9 mouse cellular contexts compared by ENCODE assay signal in the genomic region with DNA sequence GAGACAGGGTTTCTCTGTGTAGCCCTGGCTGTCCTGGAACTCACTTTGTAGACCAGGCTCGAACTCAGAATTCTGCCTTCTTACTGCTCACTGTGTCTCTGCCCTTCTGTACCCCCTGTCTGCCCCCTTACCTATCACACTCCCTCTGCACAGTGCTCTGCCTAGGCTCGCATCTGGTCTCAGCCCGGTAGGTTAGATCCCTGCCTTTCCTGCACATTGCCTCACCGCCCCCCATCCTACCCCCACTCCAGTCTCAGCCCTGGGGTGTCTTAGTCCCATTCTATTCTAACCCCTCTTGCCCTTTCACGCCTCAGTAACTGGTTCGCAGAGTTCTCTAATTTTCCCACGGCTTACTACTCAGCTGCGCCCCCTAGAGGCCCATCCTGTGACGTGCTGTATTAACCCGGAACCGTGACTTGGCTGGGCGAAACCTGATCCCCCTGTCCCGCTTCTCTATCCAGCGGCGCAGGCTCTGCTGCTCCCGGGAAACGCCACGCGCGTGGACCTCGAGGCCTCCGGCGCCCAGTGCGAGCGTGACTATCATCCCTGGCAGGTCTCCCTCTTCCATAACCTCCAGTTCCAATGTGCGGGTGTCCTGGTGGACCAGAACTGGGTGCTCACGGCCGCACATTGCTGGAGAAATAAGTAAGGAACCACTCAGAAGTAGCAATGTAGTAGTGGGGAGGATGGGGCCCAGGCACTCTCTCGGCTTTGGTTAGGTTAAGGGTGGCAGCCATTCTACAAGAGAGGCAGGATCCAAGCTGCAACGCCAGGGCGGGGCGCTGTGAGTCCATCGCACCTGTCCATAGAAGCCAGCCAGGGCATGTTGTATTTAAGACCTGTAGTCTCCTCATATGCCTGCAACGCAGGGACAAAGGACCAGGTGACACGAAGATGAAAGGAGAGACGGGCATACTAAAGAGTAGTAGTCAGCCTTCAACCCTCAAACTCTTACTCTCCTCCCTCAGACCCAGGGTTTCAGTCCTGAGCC. TPM values are rescaled to one million over a fixed set of nuclear protein-coding genes. Genes with fewer than 3 reads are reported as not detected.
DNase-seq lines count a peak whose midpoint lies in the region; ATAC-seq and TF ChIP-seq lines count a peak whose summit lies in the region.
"Had no signal": no experiment of that assay in that cellular context is flagged by ENCODE, and none has a peak within 500 bp of the region (broad histone marks: within the 10 kb centered on the region; RNA-seq: fewer than 3 reads in every experiment).

No protein-coding gene starts in this region.

- no peaks in the 10 kb centered on the region for H3K4me1 ChIP-seq in hindbrain, embryonic 14.5 days (replicated peaks; ENCODE audit: control insufficient read depth, insufficient read depth, low read length)
- peaks cover 21% of the 10 kb centered on the region for H3K4me1 ChIP-seq in megakaryocyte, embryonic 14.5 days

- H3K27ac ChIP-seq in hindbrain, embryonic 14.5 days = no peak overlapping the region
- H3K27ac ChIP-seq in left cerebral cortex, adult 2 months = no peak overlapping the region
- H3K27ac ChIP-seq: macrophage had no signal

- intact Hi-C loops in left cerebral cortex, adult 2 months (cut with DNase I) = loop anchor here (5.0 kb wide), 1 partner anchor 100 kb away; no protein-coding TSS in a partner anchor

- 11% methylated on average over 36 of the region's 36 CpGs for WGBS in hindbrain, embryonic 14.5 days

- peak overlapping the region; percentile 50 for H3K9ac ChIP-seq in hindbrain, embryonic 14.5 days

- peak overlapping the region; percentile 19 for H3K4me3 ChIP-seq in hindbrain, embryonic 14.5 days (replicated peaks; ENCODE audit: low read length)
- no peak overlapping the region for H3K4me3 ChIP-seq in left cerebral cortex, adult 2 months
- peak overlapping the region; percentile 89 for H3K4me3 ChIP-seq in megakaryocyte, embryonic 14.5 days (replicated peaks)

- no peaks in the 10 kb centered on the region for H3K36me3 ChIP-seq in hindbrain, embryonic 14.5 days (replicated peaks; ENCODE audit: control insufficient read depth, insufficient read depth)
- H3K36me3 ChIP-seq in megakaryocyte, embryonic 14.5 days (replicated peaks; ENCODE audit: low read length) = no peaks in the 10 kb centered on the region

- peak; percentile 72 for ATAC-seq in hindbrain, embryonic 14.5 days (ENCODE audit: low FRiP score)

- peak overlapping the region; percentile 57 for H3K4me2 ChIP-seq in hindbrain, embryonic 14.5 days (replicated peaks)

- H3K27me3 ChIP-seq in hindbrain, embryonic 14.5 days (ENCODE audit: control insufficient read depth, insufficient read depth, low read length) = 0 out of 2 replicates have a peak, but pooled peaks cover 9% of the 10 kb centered on the region
- peaks cover 46% of the 10 kb centered on the region for H3K27me3 ChIP-seq in megakaryocyte, embryonic 14.5 days (replicated peaks)

- DNase-seq in Muller cell, postnatal 12 days (ENCODE audit: inconsistent ontology term) = peak; percentile 75
- DNase-seq in cerebellum, adult 9-10 months = peak; percentile 24
- DNase-seq in frontal cortex, postnatal 36 days (ENCODE audit: low spot score in 2 of 2) = peak; percentile 66 to 69
- peak; percentile 88 for DNase-seq in hindbrain, embryonic 14.5 days (ENCODE audit: low spot score)
- peak; percentile 61 to 71 for DNase-seq in left cerebral cortex, adult 2 months (ENCODE audit: extremely low spot score in 1 of 2, low spot score in 2 of 2)
- DNase-seq in right cerebral cortex, postnatal 10 days (ENCODE audit: low spot score in 2 of 2) = peak; percentile 53 to 74
- DNase-seq in urinary bladder, postnatal 36 days (ENCODE audit: low spot score in 2 of 2) = peak; percentile 72 to 81

- no peaks in the 10 kb centered on the region for H3K9me3 ChIP-seq in hindbrain, embryonic 14.5 days (ENCODE audit: control insufficient read depth, low read length)
- peaks cover 7% of the 10 kb centered on the region for H3K9me3 ChIP-seq in megakaryocyte, embryonic 14.5 days

- peak; percentile 77 for TF ChIP-seq CTCF in left cerebral cortex, adult 2 months (IDR thresholded peaks at IDR 0.05)

RNA-seq across cellular contexts. Expression of a gene that starts 1.7 kb away (rescaled TPM):
- not detected in 2 replicates for polyA plus RNA-seq in hindbrain, embryonic 14.5 days (2014; fragmentation: Nextera tagmentation; extraction: Ambion mirVana)
- not detected for total RNA-seq in left cerebral cortex, adult 2 months (2021)
- polyA plus RNA-seq in megakaryocyte, embryonic 14.5 days (2012; ENCODE audit: insufficient read depth, low replicate concordance) = not detected in 2 replicates
- polyA plus RNA-seq: macrophage had no signal

RNA-seq across cellular contexts. Expression of a gene that starts 8.2 kb away (rescaled TPM):
- not detected in 2 replicates for polyA plus RNA-seq in hindbrain, embryonic 14.5 days (2014; fragmentation: Nextera tagmentation; extraction: Ambion mirVana)
- not detected for total RNA-seq in left cerebral cortex, adult 2 months (2021)
- not detected in 2 replicates for polyA plus RNA-seq in megakaryocyte, embryonic 14.5 days (2012; ENCODE audit: insufficient read depth, low replicate concordance)
- polyA plus RNA-seq: macrophage had no signal

RNA-seq across cellular contexts. Expression of a gene that starts 9.1 kb away (rescaled TPM):
- not detected in 2 replicates for polyA plus RNA-seq in hindbrain, embryonic 14.5 days (2014; fragmentation: Nextera tagmentation; extraction: Ambion mirVana)
- total RNA-seq in left cerebral cortex, adult 2 months (2021) = not detected
- polyA plus RNA-seq in megakaryocyte, embryonic 14.5 days (2012; ENCODE audit: insufficient read depth, low replicate concordance) = not detected in 2 replicates
- polyA plus RNA-seq: macrophage had no signal

RNA-seq across cellular contexts. Expression of a gene that starts 13.9 kb away (rescaled TPM):
- not detected in 2 replicates for polyA plus RNA-seq in hindbrain, embryonic 14.5 days (2014; fragmentation: Nextera tagmentation; extraction: Ambion mirVana)
- not detected for total RNA-seq in left cerebral cortex, adult 2 months (2021)
- not detected in 2 replicates for polyA plus RNA-seq in megakaryocyte, embryonic 14.5 days (2012; ENCODE audit: insufficient read depth, low replicate concordance)
- polyA plus RNA-seq: macrophage had no signal

RNA-seq across cellular contexts. Expression of a gene that starts 14.8 kb away (rescaled TPM):
- 12.1 and 12.5 TPM in 2 replicates for polyA plus RNA-seq in hindbrain, embryonic 14.5 days (2014; fragmentation: Nextera tagmentation; extraction: Ambion mirVana)
- 1 to 10 TPM; 2.3 to 3.7 TPM for total RNA-seq in left cerebral cortex, adult 2 months (2021)
- 4.3 and 26.2 TPM in 2 replicates for polyA plus RNA-seq in megakaryocyte, embryonic 14.5 days (2012; ENCODE audit: insufficient read depth, low replicate concordance)
- polyA plus RNA-seq: macrophage had no signal

Comparison
In these comparisons a context has a peak if more than half of its experiments do, and no peak if none do; other contexts are left out.
1. DNase-seq: peak in every context shown above with its lines; median percentile 88 in hindbrain, embryonic 14.5 days; 76 in urinary bladder, postnatal 36 days; 75 in Muller cell, postnatal 12 days; 68 in frontal cortex, postnatal 36 days; 66 in left cerebral cortex, adult 2 months; 64 in right cerebral cortex, postnatal 10 days; 24 in cerebellum, adult 9-10 months.